ENCODE assay signal across 8 mouse cellular contexts in the genomic region with DNA sequence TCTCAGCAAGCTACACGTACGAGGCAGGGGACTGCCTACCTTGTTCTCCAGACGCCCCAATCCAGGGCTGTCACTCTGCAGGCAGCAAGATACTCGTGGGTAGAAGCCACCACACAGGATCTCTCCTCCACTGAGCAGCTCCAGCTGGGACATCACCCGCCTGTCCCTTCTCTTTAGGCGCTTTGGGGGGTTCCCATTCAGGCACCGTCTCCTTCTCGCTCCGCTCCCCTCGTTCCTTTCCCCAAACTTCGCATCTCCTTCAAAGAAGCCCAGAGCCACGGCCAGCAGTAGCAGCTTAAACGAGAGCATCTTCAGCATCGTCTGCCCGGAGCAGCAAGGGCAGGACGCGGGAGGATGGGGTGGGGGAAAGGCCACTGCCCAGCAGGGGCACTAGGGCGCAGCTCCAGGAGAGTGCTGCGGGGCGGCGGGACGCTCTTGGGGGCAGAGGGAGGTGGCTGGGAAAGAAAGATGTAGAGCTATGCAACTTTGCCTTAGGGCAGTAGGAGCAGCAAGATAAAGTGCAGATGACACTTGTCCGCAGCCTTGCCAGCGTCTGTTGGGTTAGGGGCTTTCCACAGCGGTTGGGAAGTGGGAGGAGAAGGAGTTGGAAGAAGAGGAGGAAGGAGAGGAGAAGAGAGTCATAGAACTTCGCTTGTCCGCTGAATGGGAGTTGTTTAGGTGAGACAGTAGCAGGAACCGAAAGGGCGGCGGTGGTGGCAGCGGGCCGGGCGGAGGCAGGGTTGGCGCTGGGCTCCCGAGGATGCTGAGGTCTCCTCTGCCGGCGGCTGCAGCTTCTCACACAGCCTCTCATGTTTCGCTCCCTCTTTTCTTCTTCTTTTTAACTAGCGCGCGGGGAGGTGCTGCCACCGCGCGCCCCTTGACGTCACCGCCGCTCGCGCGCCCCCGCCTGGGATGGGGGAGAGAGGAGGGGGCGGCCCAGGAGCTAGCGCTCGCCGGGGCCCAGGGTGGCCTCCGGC. TPM values are rescaled to one million over a fixed set of nuclear protein-coding genes. Genes with fewer than 3 reads are reported as not detected.
DNase-seq lines count a peak whose midpoint lies in the region; ATAC-seq and TF ChIP-seq lines count a peak whose summit lies in the region.

A gene (minus strand): TSS at position 809 of the 977 bp plus-strand sequence.

- peak within 1 kb of the TSS; percentile 65 for H3K9ac ChIP-seq in forebrain, embryonic 13.5 days
- H3K9ac ChIP-seq in intestine, embryonic 14.5 days (ENCODE audit: low read length) = peak within 1 kb of the TSS; percentile 49
- H3K9ac ChIP-seq in midbrain, embryonic 15.5 days = peak within 1 kb of the TSS; percentile 43

- POLR2A ChIA-PET in Patski (lab: Charles Lee) = no interaction called here

- CTCF ChIA-PET in Patski (lab: Charles Lee) = interaction anchor here (0.6 to 2.0 kb wide), 4 partner anchors 15 to 62 kb away, joined by 3 to 4 read pairs (median 3); no protein-coding TSS in a partner anchor

- no peak within 1 kb of the TSS for H3K27ac ChIP-seq in forebrain, embryonic 13.5 days
- peak within 1 kb of the TSS; percentile 76 for H3K27ac ChIP-seq in intestine, embryonic 14.5 days (ENCODE audit: low read depth)
- H3K27ac ChIP-seq in midbrain, embryonic 15.5 days = no peak within 1 kb of the TSS

- H3K4me3 ChIP-seq in forebrain, embryonic 13.5 days = peak within 1 kb of the TSS; percentile 55
- H3K4me3 ChIP-seq in intestine, embryonic 14.5 days (ENCODE audit: low read depth, low read length) = peak within 1 kb of the TSS; percentile 57
- H3K4me3 ChIP-seq in midbrain, embryonic 15.5 days = peak within 1 kb of the TSS; percentile 50

- no peaks in the 10 kb centered on the region for H3K36me3 ChIP-seq in forebrain, embryonic 13.5 days (ENCODE audit: poor library complexity, severe bottlenecking)
- no peaks in the 10 kb centered on the region for H3K36me3 ChIP-seq in intestine, embryonic 14.5 days (ENCODE audit: control insufficient read depth, insufficient read depth, low read length)
- no peaks in the 10 kb centered on the region for H3K36me3 ChIP-seq in midbrain, embryonic 15.5 days (replicated peaks)

- H3K4me1 ChIP-seq in forebrain, embryonic 13.5 days = peaks cover 38% of the 10 kb centered on the region
- peaks cover 12% of the 10 kb centered on the region; the same call in 1 of the 2 replicates for H3K4me1 ChIP-seq in intestine, embryonic 14.5 days (replicated peaks; ENCODE audit: control insufficient read depth, insufficient read depth, low read length)
- peaks cover 31% of the 10 kb centered on the region for H3K4me1 ChIP-seq in midbrain, embryonic 15.5 days

- no peaks in the 10 kb centered on the region for H3K9me3 ChIP-seq in forebrain, embryonic 13.5 days (replicated peaks)
- H3K9me3 ChIP-seq in intestine, embryonic 14.5 days (ENCODE audit: control insufficient read depth, low read length) = no peaks in the 10 kb centered on the region
- H3K9me3 ChIP-seq in midbrain, embryonic 15.5 days = no peaks in the 10 kb centered on the region

- under 1% methylated on average over 34 of the region's 56 CpGs for WGBS in forebrain, embryonic 13.5 days
- WGBS in intestine, embryonic 14.5 days = under 1% methylated on average over 39 of the region's 56 CpGs
- under 1% methylated on average over 38 of the region's 56 CpGs for WGBS in midbrain, embryonic 15.5 days

- DNase-seq in cerebellum, postnatal 36 days = peak; percentile 10 to 20
- DNase-seq in cerebellum, adult 8-10 months = no peak
- DNase-seq in Patski (ENCODE audit: low read depth, low spot score) = no peak
- DNase-seq in intestine, embryonic 14.5 days (ENCODE audit: low spot score) = peak; percentile 73
- DNase-seq in liver = peak; percentile 34
- peak; percentile 18 for DNase-seq in testis, postnatal 14 days (ENCODE audit: low spot score)

- in situ Hi-C loops in Patski (cut with MboI; ENCODE audit: low pct_unique_long_range_greater_than_20kb) = loop anchor here (10.0 kb wide), 1 partner anchor 323 kb away; no protein-coding TSS in a partner anchor

- H3K4me2 ChIP-seq in forebrain, embryonic 13.5 days = peak within 1 kb of the TSS; percentile 98
- H3K4me2 ChIP-seq in intestine, embryonic 14.5 days (ENCODE audit: low read length) = peak within 1 kb of the TSS; percentile 84
- peak within 1 kb of the TSS; percentile 96 for H3K4me2 ChIP-seq in midbrain, embryonic 15.5 days

- peaks cover 4% of the 10 kb centered on the region for H3K27me3 ChIP-seq in Patski
- peaks cover 58% of the 10 kb centered on the region for H3K27me3 ChIP-seq in forebrain, embryonic 13.5 days
- H3K27me3 ChIP-seq in intestine, embryonic 14.5 days (replicated peaks; ENCODE audit: control insufficient read depth, insufficient read depth, low read length) = peaks cover 11% of the 10 kb centered on the region; the same call in 1 of the 2 replicates
- H3K27me3 ChIP-seq in midbrain, embryonic 15.5 days (replicated peaks) = peaks cover 37% of the 10 kb centered on the region

- TF ChIP-seq CTCF in Patski (IDR thresholded peaks at IDR 0.05) = peak; percentile 50

- ATAC-seq in Patski = peak; percentile 70
- peak; percentile 89 for ATAC-seq in forebrain, embryonic 13.5 days
- ATAC-seq in intestine, embryonic 14.5 days (replicated peaks; ENCODE audit: low FRiP score, low TSS enrichment, low read depth) = peak; percentile 77
- peak; percentile 79 for ATAC-seq in midbrain, embryonic 15.5 days (replicated peaks)

RNA-seq across cellular contexts. Expression of the gene that starts here (rescaled TPM):
- polyA plus RNA-seq in Patski (2021) = 18.3 TPM
- 1.2 and 2.0 TPM in 2 replicates for polyA plus RNA-seq in forebrain, embryonic 13.5 days (2015; fragmentation: Nextera tagmentation; extraction: Ambion mirVana)
- polyA plus RNA-seq in intestine, embryonic 14.5 days (2014; fragmentation: Nextera tagmentation; extraction: Ambion mirVana) = 20.2 and 22.1 TPM in 2 replicates
- polyA plus RNA-seq in midbrain, embryonic 15.5 days (2015; fragmentation: Nextera tagmentation; extraction: Ambion mirVana) = 2.0 and 2.3 TPM in 2 replicates

Comparison
In these comparisons a context has a peak if more than half of its experiments do, and no peak if none do; other contexts are left out.
1. DNase-seq: peak in cerebellum, postnatal 36 days (2 of 2), intestine, embryonic 14.5 days (single experiment), liver (single experiment) and testis, postnatal 14 days (single experiment); none in cerebellum, adult 8-10 months (single experiment) and Patski (single experiment).
2. Peak in every context shown above with its lines, with median percentiles within 50 percentile points of each other: ATAC-seq, H3K4me2 ChIP-seq, H3K4me3 ChIP-seq and H3K9ac ChIP-seq.